Mouse (Mus musculus) kidney, adult 9 months (tissue): ENCODE results near the gene Tnrc18.

ENCODE experiments used
- DNase-seq: peaks from one replicate; pipeline ENCODE4 v3.0.0; 2022

Tnrc18 gene

GRCm38 (mm10) chr5:142807661-142808060 is 9.8 kb downstream of the Tnrc18 start:
- DNase-seq, result no peak

GRCm38 (mm10) chr5:142803746-142804145 is 13.7 kb downstream of the Tnrc18 start:
- DNase-seq, result no peak

- DNase-seq, result no peak
Observed at GRCm38 (mm10) chr5:142802884-142803283, 14.6 kb downstream of the Tnrc18 start.

- DNase-seq, result no peak
Observed at GRCm38 (mm10) chr5:142801977-142802376, 15.5 kb downstream of the Tnrc18 start.

GRCm38 (mm10) chr5:142800656-142801055 is 16.8 kb downstream of the Tnrc18 start:
- DNase-seq, result no peak

- DNase-seq, result no peak
Observed at GRCm38 (mm10) chr5:142800198-142800597, 17.3 kb downstream of the Tnrc18 start.

- no peak for DNase-seq
Observed at GRCm38 (mm10) chr5:142799259-142799658, 18.2 kb downstream of the Tnrc18 start.

- DNase-seq, result no peak
Observed at GRCm38 (mm10) chr5:142798190-142798589, 19.3 kb downstream of the Tnrc18 start.

GRCm38 (mm10) chr5:142797620-142798019 is 19.8 kb downstream of the Tnrc18 start:
- peak; percentile 56 for DNase-seq

- no peak for DNase-seq
Observed at GRCm38 (mm10) chr5:142796921-142797320, 20.5 kb downstream of the Tnrc18 start.

- DNase-seq, result peak; percentile 39
Observed at GRCm38 (mm10) chr5:142794582-142794981, 22.9 kb downstream of the Tnrc18 start.

- no peak for DNase-seq
Observed at GRCm38 (mm10) chr5:142794161-142794560, 23.3 kb downstream of the Tnrc18 start.

- no peak for DNase-seq
Observed at GRCm38 (mm10) chr5:142792594-142792993, 24.9 kb downstream of the Tnrc18 start.

- peak; percentile 62 for DNase-seq
Observed at GRCm38 (mm10) chr5:142788279-142788678, 29.2 kb downstream of the Tnrc18 start.

- no peak for DNase-seq
Observed at GRCm38 (mm10) chr5:142787304-142787905, 30.1 kb downstream of the Tnrc18 start.

GRCm38 (mm10) chr5:142786709-142787108 is 30.8 kb downstream of the Tnrc18 start:
- DNase-seq, result no peak

- DNase-seq, result no peak
Observed at GRCm38 (mm10) chr5:142786215-142786614, 31.2 kb downstream of the Tnrc18 start.

- no peak for DNase-seq
Observed at GRCm38 (mm10) chr5:142783142-142783540, 34.3 kb downstream of the Tnrc18 start.

GRCm38 (mm10) chr5:142782459-142783141 is 34.9 kb downstream of the Tnrc18 start:
- DNase-seq, result peak; percentile 37

- no peak for DNase-seq
Observed at GRCm38 (mm10) chr5:142780579-142780978, 36.9 kb downstream of the Tnrc18 start.

GRCm38 (mm10) chr5:142778871-142779270 is 38.6 kb downstream of the Tnrc18 start:
- DNase-seq, result no peak

- no peak for DNase-seq
Observed at GRCm38 (mm10) chr5:142778135-142778534, 39.3 kb downstream of the Tnrc18 start.

GRCm38 (mm10) chr5:142776080-142776479 is 41.4 kb downstream of the Tnrc18 start:
- no peak for DNase-seq

GRCm38 (mm10) chr5:142774771-142775170 is 42.7 kb downstream of the Tnrc18 start:
- DNase-seq, result no peak

GRCm38 (mm10) chr5:142771964-142772363 is 45.5 kb downstream of the Tnrc18 start:
- DNase-seq, result no peak
